Mouse (Mus musculus) liver, adult 2 months (tissue): ENCODE results near the gene Ucn. TPM values are rescaled to one million over a fixed set of nuclear protein-coding genes. Genes with fewer than 3 reads are reported as not detected.

Experiments
- DNase-seq: peaks from one replicate; pipeline ENCODE4 v3.0.0-alpha.2; 2011; ENCODE audit warnings: low read depth, low spot score; ENCODE audit errors: extremely low read depth
- H3K27ac ChIP-seq: fragments of 200-500 bp; replicated peaks from 2 replicates; pipeline ENCODE4 v1.5.1; 2012; ENCODE audit warnings: low read depth, mild to moderate bottlenecking, control low read depth, inconsistent platforms, low read length; ENCODE audit not compliant: insufficient read depth
- H3K27me3 ChIP-seq: fragments of 200-500 bp; 2 replicates; pipeline ENCODE4 v1.6.1; 2012; ENCODE audit warnings: mild to moderate bottlenecking, moderate library complexity, low read length, inconsistent platforms; ENCODE audit not compliant: control insufficient read depth, insufficient read depth
- H3K36me3 ChIP-seq: fragments of 200-500 bp; 2 replicates; pipeline ENCODE4 v1.6.1; 2012; ENCODE audit warnings: low read length, inconsistent platforms; ENCODE audit not compliant: control insufficient read depth, insufficient read depth
- H3K4me1 ChIP-seq: fragments of 200-500 bp; 2 replicates; pipeline ENCODE4 v1.6.1; 2011; ENCODE audit warnings: low read length; ENCODE audit not compliant: control insufficient read depth, insufficient read depth
- H3K4me3 ChIP-seq: fragments of 200-500 bp; 2 replicates; pipeline ENCODE4 v1.5.1; 2011; ENCODE audit warnings: low read depth, mild to moderate bottlenecking, control low read depth, low read length, moderate library complexity; ENCODE audit not compliant: insufficient read depth
- H3K79me2 ChIP-seq: fragments of 200-500 bp; 2 replicates; pipeline ENCODE4 v1.6.1; 2012; ENCODE audit warnings: inconsistent platforms, mild to moderate bottlenecking, low read length, moderate library complexity; ENCODE audit not compliant: control insufficient read depth, insufficient read depth
- H3K9ac ChIP-seq: fragments of 200-500 bp; 2 replicates; pipeline ENCODE4 v1.6.1; 2012; ENCODE audit warnings: low read depth, mild to moderate bottlenecking, control low read depth, inconsistent platforms, low read length
- CTCF ChIP-seq: fragments of 200-500 bp; IDR thresholded peaks from 2 replicates; pipeline ENCODE4 v1.5.1; 2011; ENCODE audit warnings: low read depth, low read length, control low read depth
- POLR2A ChIP-seq: fragments of 200-500 bp; IDR thresholded peaks from 2 replicates; pipeline ENCODE4 v1.6.1; 2011; ENCODE audit warnings: low read length, control low read depth; ENCODE audit not compliant: insufficient read depth; ENCODE audit errors: extremely low read depth
- WGBS: fragments of 180-500 bp; shearing (Covaris S2); methylation state at CpG from one replicate; pipeline ENCODE4 v1.1.7; 2018; 5-methylcytosine and 5-hydroxymethylcytosine counted together
- polyA plus RNA-seq: library from polyadenylated mRNA; depleted of rRNA; stranded (reverse); fragments of >200 nt; gene quantifications from 2 replicates; pipeline ENCODE4 v1.2.3, GENCODE M21; 2012
- total RNA-seq: library from RNA; depleted of rRNA; stranded (reverse); fragments of >200 nt; gene quantifications from 2 replicates; pipeline ENCODE4 v1.2.3, GENCODE M21; 2014

Ucn gene
- total and polyA plus RNA-seq, 2 experiments = not detected

- Histone ChIP-seq H3K27me3 (peaks cover 11% of the 10 kb centered on the region), H3K4me1 (peaks cover 10% of the 10 kb centered on the region), H3K36me3 (no peaks in the 10 kb centered on the region), H3K9ac (no peak overlapping the region), H3K4me3 (no peak overlapping the region; the same call in 1 of the 2 replicates), H3K79me2 (no peaks in the 10 kb centered on the region), H3K27ac (no peak overlapping the region)
- TF ChIP-seq CTCF = no peak
- no peak for TF ChIP-seq POLR2A
- no peak for DNase-seq
- WGBS = 50% methylated on average over 11 of the region's 11 CpGs
Observed at GRCm38 (mm10) chr5:31095711-31096480, 42.7 kb downstream of the Ucn start.

GRCm38 (mm10) chr5:31094799-31095691 lies 43.6 kb downstream of the Ucn start:
- Histone ChIP-seq H3K79me2 (no peaks in the 10 kb centered on the region), H3K9ac (no peak overlapping the region), H3K27ac (no peak overlapping the region), H3K27me3 (peaks cover 11% of the 10 kb centered on the region), H3K4me3 (peak overlapping the region; percentile 28; the same call in 1 of the 2 replicates), H3K4me1 (peaks cover 10% of the 10 kb centered on the region), H3K36me3 (no peaks in the 10 kb centered on the region)
- TF ChIP-seq POLR2A = no peak
- TF ChIP-seq CTCF = no peak
- DNase-seq = no peak
- 1% methylated on average over 59 of the region's 59 CpGs for WGBS

GRCm38 (mm10) chr5:31094100-31094798 lies 44.4 kb downstream of the Ucn start:
- no peak overlapping the region for H3K4me3 ChIP-seq
- TF ChIP-seq CTCF = no peak
- TF ChIP-seq POLR2A = no peak
- 2% methylated on average over 29 of the region's 29 CpGs for WGBS
- H3K4me1 ChIP-seq = peaks cover 10% of the 10 kb centered on the region
- no peak for DNase-seq
- no peaks in the 10 kb centered on the region for H3K79me2 ChIP-seq
- no peak overlapping the region for H3K27ac ChIP-seq
- H3K9ac ChIP-seq = no peak overlapping the region
- H3K27me3 ChIP-seq = peaks cover 11% of the 10 kb centered on the region
- no peaks in the 10 kb centered on the region for H3K36me3 ChIP-seq

GRCm38 (mm10) chr5:31093151-31094041 lies 45.2 kb downstream of the Ucn start:
- Histone ChIP-seq H3K9ac (peak overlapping the region; percentile 56; the same call in 1 of the 2 replicates), H3K27ac (peak overlapping the region; percentile 45; the same call in 1 of the 2 replicates), H3K27me3 (peaks cover 11% of the 10 kb centered on the region), H3K4me3 (peak overlapping the region; percentile 59), H3K36me3 (no peaks in the 10 kb centered on the region), H3K4me1 (peaks cover 10% of the 10 kb centered on the region), H3K79me2 (no peaks in the 10 kb centered on the region)
- no peak for TF ChIP-seq POLR2A
- TF ChIP-seq CTCF = no peak
- peak; percentile 70 for DNase-seq
- WGBS = 2% methylated on average over 53 of the region's 54 CpGs
